Mouse (Mus musculus): ENCODE measurements around the gene Dpm3. TPM values are rescaled to one million over a fixed set of nuclear protein-coding genes. Genes with fewer than 3 reads are reported as not detected.

The Dpm3 gene
- polyA plus RNA-seq, 1 experiment: 431 TPM

GRCm38 (mm10) chr3:89278107-89278506 is 18.9 kb downstream of the Dpm3 start:
- peak; percentile 95 for DNase-seq
- Histone ChIP-seq H3K4me1 (ENCODE audit: control insufficient read depth, insufficient read depth, low read length) (peaks cover 18% of the 10 kb centered on the region; the same call in 1 of the 2 replicates), H3K4me3 (ENCODE audit: insufficient read depth, low read depth, low read length) (peak overlapping the region; percentile 82), H3K27ac (ENCODE audit: insufficient read depth, low read depth, low read length) (peak overlapping the region; percentile 89), H3K27me3 (replicated peaks; ENCODE audit: control insufficient read depth, insufficient read depth, low read length) (no peaks in the 10 kb centered on the region), H3K36me3 (ENCODE audit: control insufficient read depth, insufficient read depth, low read length) (peaks cover 3% of the 10 kb centered on the region; the same call in 1 of the 2 replicates)
- WGBS: 28% methylated on average over 7 of the region's 7 CpGs
- peak; percentile 50 for TF ChIP-seq POLR2A (IDR thresholded peaks at IDR 0.05; ENCODE audit: low read depth, low read length)
- TF ChIP-seq CTCF (conservative IDR thresholded peaks at IDR 0.05; ENCODE audit: insufficient read depth, insufficient read length, low read depth, low read length): no peak

- 12% methylated on average over 8 of the region's 8 CpGs for WGBS
These were observed 19.5 kb downstream of the Dpm3 start for GRCm38 (mm10) chr3:89278643-89279042.

GRCm38 (mm10) chr3:89279153-89279890 is 20.2 kb downstream of the Dpm3 start:
- Histone ChIP-seq H3K36me3 (ENCODE audit: control insufficient read depth, insufficient read depth, low read length) (peaks cover 3% of the 10 kb centered on the region; the same call in 1 of the 2 replicates), H3K4me1 (ENCODE audit: control insufficient read depth, insufficient read depth, low read length) (peaks cover 18% of the 10 kb centered on the region; the same call in 1 of the 2 replicates), H3K4me3 (ENCODE audit: insufficient read depth, low read depth, low read length) (peak overlapping the region; percentile 82), H3K27ac (ENCODE audit: insufficient read depth, low read depth, low read length) (peak overlapping the region; percentile 89), H3K27me3 (replicated peaks; ENCODE audit: control insufficient read depth, insufficient read depth, low read length) (no peaks in the 10 kb centered on the region)
- TF ChIP-seq POLR2A (IDR thresholded peaks at IDR 0.05; ENCODE audit: low read depth, low read length) (peak; percentile 99), CTCF (conservative IDR thresholded peaks at IDR 0.05; ENCODE audit: insufficient read depth, insufficient read length, low read depth, low read length) (no peak)
- peak; percentile 96 for DNase-seq
- 1% methylated on average over 35 of the region's 35 CpGs for WGBS

More at GRCm38 (mm10) chr3:89278643-89279042, 19.5 kb downstream of the Dpm3 start:
- Histone ChIP-seq H3K27me3 (replicated peaks; ENCODE audit: control insufficient read depth, insufficient read depth, low read length) (no peaks in the 10 kb centered on the region), H3K4me1 (ENCODE audit: control insufficient read depth, insufficient read depth, low read length) (peaks cover 18% of the 10 kb centered on the region; the same call in 1 of the 2 replicates), H3K27ac (ENCODE audit: insufficient read depth, low read depth, low read length) (peak overlapping the region; percentile 89), H3K36me3 (ENCODE audit: control insufficient read depth, insufficient read depth, low read length) (peaks cover 3% of the 10 kb centered on the region; the same call in 1 of the 2 replicates), H3K4me3 (ENCODE audit: insufficient read depth, low read depth, low read length) (peak overlapping the region; percentile 82)
- TF ChIP-seq POLR2A (IDR thresholded peaks at IDR 0.05; ENCODE audit: low read depth, low read length) (no peak), CTCF (conservative IDR thresholded peaks at IDR 0.05; ENCODE audit: insufficient read depth, insufficient read length, low read depth, low read length) (no peak)
- peak; percentile 25 for DNase-seq

- TF ChIP-seq POLR2A (IDR thresholded peaks at IDR 0.05; ENCODE audit: low read depth, low read length): no peak
- TF ChIP-seq CTCF (conservative IDR thresholded peaks at IDR 0.05; ENCODE audit: insufficient read depth, insufficient read length, low read depth, low read length): no peak
- H3K27ac ChIP-seq (ENCODE audit: insufficient read depth, low read depth, low read length): peak overlapping the region; percentile 89
- peaks cover 18% of the 10 kb centered on the region; the same call in 1 of the 2 replicates for H3K4me1 ChIP-seq (ENCODE audit: control insufficient read depth, insufficient read depth, low read length)
- peaks cover 1% of the 10 kb centered on the region; the same call in 1 of the 2 replicates for H3K36me3 ChIP-seq (ENCODE audit: control insufficient read depth, insufficient read depth, low read length)
- peak overlapping the region; percentile 82 for H3K4me3 ChIP-seq (ENCODE audit: insufficient read depth, low read depth, low read length)
- peak; percentile 71 for DNase-seq
- 1% methylated on average over 29 of the region's 29 CpGs for WGBS
- no peaks in the 10 kb centered on the region for H3K27me3 ChIP-seq (replicated peaks; ENCODE audit: control insufficient read depth, insufficient read depth, low read length)
These were observed 21.0 kb downstream of the Dpm3 start for GRCm38 (mm10) chr3:89280050-89280605.

GRCm38 (mm10) chr3:89280606-89281511 is 21.7 kb downstream of the Dpm3 start, which contains the start of gene Efna1:
TSS of gene Efna1 (minus strand) at chr3:89281142.
- peak within 1 kb of the TSS; percentile 82 for H3K4me3 ChIP-seq (ENCODE audit: insufficient read depth, low read depth, low read length)
- no peaks in the 10 kb centered on the region for H3K27me3 ChIP-seq (replicated peaks; ENCODE audit: control insufficient read depth, insufficient read depth, low read length)
- H3K36me3 ChIP-seq (ENCODE audit: control insufficient read depth, insufficient read depth, low read length): no peaks in the 10 kb centered on the region; the same call in 1 of the 2 replicates
- H3K27ac ChIP-seq (ENCODE audit: insufficient read depth, low read depth, low read length): peak within 1 kb of the TSS; percentile 85
- DNase-seq: peak; percentile 93
- TF ChIP-seq CTCF (conservative IDR thresholded peaks at IDR 0.05; ENCODE audit: insufficient read depth, insufficient read length, low read depth, low read length): 0 out of 2 replicates have a peak, but pooled peaks have one; percentile 29
- TF ChIP-seq POLR2A (IDR thresholded peaks at IDR 0.05; ENCODE audit: low read depth, low read length): no peak
- WGBS: under 1% methylated on average over 52 of the region's 52 CpGs
- peaks cover 12% of the 10 kb centered on the region; the same call in 1 of the 2 replicates for H3K4me1 ChIP-seq (ENCODE audit: control insufficient read depth, insufficient read depth, low read length)

GRCm38 (mm10) chr3:89281579-89282290 is 22.6 kb downstream of the Dpm3 start:
- Histone ChIP-seq H3K27me3 (replicated peaks; ENCODE audit: control insufficient read depth, insufficient read depth, low read length) (no peaks in the 10 kb centered on the region), H3K4me1 (ENCODE audit: control insufficient read depth, insufficient read depth, low read length) (peaks cover 7% of the 10 kb centered on the region; the same call in 1 of the 2 replicates), H3K4me3 (ENCODE audit: insufficient read depth, low read depth, low read length) (peak overlapping the region; percentile 82; the same call in 1 of the 2 replicates), H3K27ac (ENCODE audit: insufficient read depth, low read depth, low read length) (peak overlapping the region; percentile 85), H3K36me3 (ENCODE audit: control insufficient read depth, insufficient read depth, low read length) (no peaks in the 10 kb centered on the region)
- 14% methylated on average over 20 of the region's 20 CpGs for WGBS
- TF ChIP-seq POLR2A (IDR thresholded peaks at IDR 0.05; ENCODE audit: low read depth, low read length) (no peak), CTCF (conservative IDR thresholded peaks at IDR 0.05; ENCODE audit: insufficient read depth, insufficient read length, low read depth, low read length) (peak; percentile 96)
- peak; percentile 93 for DNase-seq

Data from kidney, adult 2 months (tissue).